Mouse (Mus musculus): Measurements from ENCODE around the gene P2ry14. TPM values are rescaled to one million over a fixed set of nuclear protein-coding genes. Genes with fewer than 3 reads are reported as not detected.

P2ry14 gene
- polyA plus RNA-seq, 1 experiment from 2014 or later = 2.1 TPM

GRCm38 (mm10) chr3:59181134-59181533, 27.7 kb upstream of the P2ry14 start:
- H3K4me1 ChIP-seq (ENCODE audit: control insufficient read depth in 2 of 2, insufficient read depth in 2 of 2, low read length in 2 of 2) = peaks cover 5 to 9% of the 10 kb centered on the region in 2 experiments
- no peaks in the 10 kb centered on the region for H3K27me3 ChIP-seq (ENCODE audit: control insufficient read depth, insufficient read depth, low read length)
- ATAC-seq (ENCODE audit: insufficient number of reproducible peaks, insufficient read depth, low FRiP score, low read depth) = no peak
- H3K4me3 ChIP-seq (ENCODE audit: control insufficient read depth in 1 of 2, insufficient read depth in 1 of 2, low read depth in 1 of 2, low read length in 2 of 2) = no peak overlapping the region
- H3K4me2 ChIP-seq (ENCODE audit: low read length) = no peak overlapping the region
- no peaks in the 10 kb centered on the region for H3K9me3 ChIP-seq (ENCODE audit: control insufficient read depth, low read length)
- no peak overlapping the region for H3K9ac ChIP-seq (ENCODE audit: low read length)
- no peaks in the 10 kb centered on the region for H3K36me3 ChIP-seq (ENCODE audit: control insufficient read depth, insufficient read depth, low read length)
- 55% methylated on average over 5 of the region's 5 CpGs for WGBS
- no peak overlapping the region for H3K27ac ChIP-seq (replicated peaks in 1 of 2; ENCODE audit: control insufficient read depth in 1 of 2, insufficient read depth in 1 of 2, low read depth in 2 of 2, low read length in 2 of 2)

GRCm38 (mm10) chr3:59176871-59177270, 23.5 kb upstream of the P2ry14 start:
- Histone ChIP-seq H3K4me2 (ENCODE audit: low read length) (no peak overlapping the region), H3K27me3 (ENCODE audit: control insufficient read depth, insufficient read depth, low read length) (no peaks in the 10 kb centered on the region), H3K36me3 (ENCODE audit: control insufficient read depth, insufficient read depth, low read length) (no peaks in the 10 kb centered on the region), H3K9me3 (ENCODE audit: control insufficient read depth, low read length) (no peaks in the 10 kb centered on the region), H3K4me3 (ENCODE audit: control insufficient read depth in 1 of 2, insufficient read depth in 1 of 2, low read depth in 1 of 2, low read length in 2 of 2) (no peak overlapping the region), H3K4me1 (ENCODE audit: control insufficient read depth in 2 of 2, insufficient read depth in 2 of 2, low read length in 2 of 2) (peaks cover 5 to 9% of the 10 kb centered on the region in 2 experiments), H3K9ac (ENCODE audit: low read length) (no peak overlapping the region), H3K27ac (replicated peaks in 1 of 2; ENCODE audit: control insufficient read depth in 1 of 2, insufficient read depth in 1 of 2, low read depth in 2 of 2, low read length in 2 of 2) (no peak overlapping the region)
- ATAC-seq (ENCODE audit: insufficient number of reproducible peaks, insufficient read depth, low FRiP score, low read depth) = no peak
- WGBS = 62% methylated on average over 5 of the region's 5 CpGs

GRCm38 (mm10) chr3:59175234-59175633, 21.8 kb upstream of the P2ry14 start:
- ATAC-seq (ENCODE audit: insufficient number of reproducible peaks, insufficient read depth, low FRiP score, low read depth) = no peak
- H3K27ac ChIP-seq (replicated peaks in 1 of 2; ENCODE audit: control insufficient read depth in 1 of 2, insufficient read depth in 1 of 2, low read depth in 2 of 2, low read length in 2 of 2) = no peak overlapping the region
- no peaks in the 10 kb centered on the region for H3K9me3 ChIP-seq (ENCODE audit: control insufficient read depth, low read length)
- no peak overlapping the region for H3K4me2 ChIP-seq (ENCODE audit: low read length)
- peaks cover 3 to 15% of the 10 kb centered on the region in 2 experiments for H3K4me1 ChIP-seq (ENCODE audit: control insufficient read depth in 2 of 2, insufficient read depth in 2 of 2, low read length in 2 of 2)
- no peaks in the 10 kb centered on the region for H3K36me3 ChIP-seq (ENCODE audit: control insufficient read depth, insufficient read depth, low read length)
- no peaks in the 10 kb centered on the region for H3K27me3 ChIP-seq (ENCODE audit: control insufficient read depth, insufficient read depth, low read length)
- no peak overlapping the region for H3K4me3 ChIP-seq (ENCODE audit: control insufficient read depth in 1 of 2, insufficient read depth in 1 of 2, low read depth in 1 of 2, low read length in 2 of 2)
- no peak overlapping the region for H3K9ac ChIP-seq (ENCODE audit: low read length)
- 33% methylated on average over 5 of the region's 5 CpGs for WGBS

GRCm38 (mm10) chr3:59174426-59175154, 21.2 kb upstream of the P2ry14 start:
- no peak overlapping the region for H3K9ac ChIP-seq (ENCODE audit: low read length)
- no peak for ATAC-seq (ENCODE audit: insufficient number of reproducible peaks, insufficient read depth, low FRiP score, low read depth)
- WGBS = 71% methylated on average over 6 of the region's 6 CpGs

GRCm38 (mm10) chr3:59169921-59170627, 16.7 kb upstream of the P2ry14 start:
- Histone ChIP-seq H3K27ac (replicated peaks in 1 of 2; ENCODE audit: control insufficient read depth in 1 of 2, insufficient read depth in 1 of 2, low read depth in 2 of 2, low read length in 2 of 2) (no peak overlapping the region), H3K4me3 (ENCODE audit: control insufficient read depth in 1 of 2, insufficient read depth in 1 of 2, low read depth in 1 of 2, low read length in 2 of 2) (no peak overlapping the region), H3K9ac (ENCODE audit: low read length) (no peak overlapping the region), H3K4me1 (ENCODE audit: control insufficient read depth in 2 of 2, insufficient read depth in 2 of 2, low read length in 2 of 2) (peaks cover 4 to 13% of the 10 kb centered on the region in 2 experiments; a peak in 3 of 4 replicates), H3K27me3 (ENCODE audit: control insufficient read depth, insufficient read depth, low read length) (no peaks in the 10 kb centered on the region), H3K36me3 (ENCODE audit: control insufficient read depth, insufficient read depth, low read length) (no peaks in the 10 kb centered on the region), H3K4me2 (ENCODE audit: low read length) (no peak overlapping the region), H3K9me3 (ENCODE audit: control insufficient read depth, low read length) (no peaks in the 10 kb centered on the region)
- 22% methylated on average over 2 of the region's 2 CpGs for WGBS
- no peak for ATAC-seq (ENCODE audit: insufficient number of reproducible peaks, insufficient read depth, low FRiP score, low read depth)

More at GRCm38 (mm10) chr3:59174426-59175154, 21.2 kb upstream of the P2ry14 start:
- Histone ChIP-seq H3K4me1 (ENCODE audit: control insufficient read depth in 2 of 2, insufficient read depth in 2 of 2, low read length in 2 of 2) (peaks cover 7 to 21% of the 10 kb centered on the region in 2 experiments), H3K27ac (replicated peaks in 1 of 2; ENCODE audit: control insufficient read depth in 1 of 2, insufficient read depth in 1 of 2, low read depth in 2 of 2, low read length in 2 of 2) (no peak overlapping the region), H3K27me3 (ENCODE audit: control insufficient read depth, insufficient read depth, low read length) (no peaks in the 10 kb centered on the region), H3K9me3 (ENCODE audit: control insufficient read depth, low read length) (no peaks in the 10 kb centered on the region), H3K4me2 (ENCODE audit: low read length) (no peak overlapping the region), H3K36me3 (ENCODE audit: control insufficient read depth, insufficient read depth, low read length) (no peaks in the 10 kb centered on the region), H3K4me3 (ENCODE audit: control insufficient read depth in 1 of 2, insufficient read depth in 1 of 2, low read depth in 1 of 2, low read length in 2 of 2) (no peak overlapping the region)

- no peak overlapping the region for H3K4me2 ChIP-seq (ENCODE audit: low read length)
- H3K9me3 ChIP-seq (ENCODE audit: control insufficient read depth, low read length) = no peaks in the 10 kb centered on the region
- no peaks in the 10 kb centered on the region for H3K36me3 ChIP-seq (ENCODE audit: control insufficient read depth, insufficient read depth, low read length)
- 81% methylated on average over 4 of the region's 4 CpGs for WGBS
- peaks cover 4 to 13% of the 10 kb centered on the region in 2 experiments; a peak in 3 of 4 replicates for H3K4me1 ChIP-seq (ENCODE audit: control insufficient read depth in 2 of 2, insufficient read depth in 2 of 2, low read length in 2 of 2)
- H3K27ac ChIP-seq (replicated peaks in 1 of 2; ENCODE audit: control insufficient read depth in 1 of 2, insufficient read depth in 1 of 2, low read depth in 2 of 2, low read length in 2 of 2) = no peak overlapping the region
- no peak overlapping the region for H3K4me3 ChIP-seq (ENCODE audit: control insufficient read depth in 1 of 2, insufficient read depth in 1 of 2, low read depth in 1 of 2, low read length in 2 of 2)
- ATAC-seq (ENCODE audit: insufficient number of reproducible peaks, insufficient read depth, low FRiP score, low read depth) = no peak
- no peaks in the 10 kb centered on the region for H3K27me3 ChIP-seq (ENCODE audit: control insufficient read depth, insufficient read depth, low read length)
- no peak overlapping the region for H3K9ac ChIP-seq (ENCODE audit: low read length)
Measured at GRCm38 (mm10) chr3:59169215-59169614, 15.8 kb upstream of the P2ry14 start.

- H3K4me1 ChIP-seq (ENCODE audit: control insufficient read depth in 2 of 2, insufficient read depth in 2 of 2, low read length in 2 of 2) = peaks cover 4 to 13% of the 10 kb centered on the region in 2 experiments; a peak in 3 of 4 replicates
- no peak overlapping the region for H3K4me2 ChIP-seq (ENCODE audit: low read length)
- H3K9me3 ChIP-seq (ENCODE audit: control insufficient read depth, low read length) = no peaks in the 10 kb centered on the region
- H3K27ac ChIP-seq (replicated peaks in 1 of 2; ENCODE audit: control insufficient read depth in 1 of 2, insufficient read depth in 1 of 2, low read depth in 2 of 2, low read length in 2 of 2) = no peak overlapping the region
- WGBS = 86% methylated on average over 6 of the region's 6 CpGs
- no peaks in the 10 kb centered on the region for H3K27me3 ChIP-seq (ENCODE audit: control insufficient read depth, insufficient read depth, low read length)
- no peak for ATAC-seq (ENCODE audit: insufficient number of reproducible peaks, insufficient read depth, low FRiP score, low read depth)
- no peak overlapping the region for H3K4me3 ChIP-seq (ENCODE audit: control insufficient read depth in 1 of 2, insufficient read depth in 1 of 2, low read depth in 1 of 2, low read length in 2 of 2)
- H3K36me3 ChIP-seq (ENCODE audit: control insufficient read depth, insufficient read depth, low read length) = no peaks in the 10 kb centered on the region
- no peak overlapping the region for H3K9ac ChIP-seq (ENCODE audit: low read length)
Measured at GRCm38 (mm10) chr3:59168476-59168875, 15.1 kb upstream of the P2ry14 start.
